Mouse (Mus musculus) stomach, postnatal 0 days (tissue): ENCODE measurements around the gene Dppa4.

Source experiments
- CTCF ChIP-seq: IDR thresholded peaks from 2 replicates; pipeline ENCODE4 v1.5.1; 2016; ENCODE audit warnings: antibody characterized with exemption, low read depth, mild to moderate bottlenecking, moderate library complexity
- EP300 ChIP-seq: optimal IDR thresholded peaks from 2 replicates; pipeline ENCODE3; 2016; ENCODE audit warnings: antibody characterized with exemption

GRCm38 (mm10) chr16:48328420-48328819 lies 44.9 kb downstream of the Dppa4 start:
- no peak for TF ChIP-seq EP300
- TF ChIP-seq CTCF: peak; percentile 28
